Mouse (Mus musculus) small intestine, adult 2 months (tissue): ENCODE measurements at regions not wholly inside any gene's neighbourhood (a gene's known extent, or its start where the extent isn't known, plus 50 kb on each side); places are given as distances from the start of the nearest gene placed in this dataset.

Source experiments
- CTCF ChIP-seq: fragments of 200-500 bp; IDR thresholded peaks from 2 replicates; pipeline ENCODE4 v1.5.1; 2012; ENCODE audit warnings: low read depth, mild to moderate bottlenecking, control low read depth, inconsistent platforms, low read length, moderate library complexity, mixed read lengths; ENCODE audit not compliant: insufficient replicate concordance, insufficient read length; ENCODE audit errors: extremely low read depth
- POLR2A ChIP-seq: fragments of 200-500 bp; IDR thresholded peaks from 2 replicates; pipeline ENCODE4 v1.6.1; 2012; ENCODE audit warnings: low read depth, mild to moderate bottlenecking, control low read depth, inconsistent platforms, low read length, moderate library complexity

- TF ChIP-seq POLR2A (no peak), CTCF (no peak)
These were observed 412.3 kb upstream of the Tmpo start for GRCm38 (mm10) chr10:91593378-91593777.
